Mouse (Mus musculus) heart, embryonic 11.5 days (tissue): ENCODE data around the gene Akt1. TPM values are rescaled to one million over a fixed set of nuclear protein-coding genes. Genes with fewer than 3 reads are reported as not detected.

Source experiments
- ATAC-seq: fragments of 200-750 bp; cut with Nextera tagmentation; replicated peaks from 2 replicates; pipeline ENCODE4 v1.8.0; 2017; ENCODE audit warnings: moderate library complexity; ENCODE audit not compliant: insufficient number of reproducible peaks, low FRiP score, low TSS enrichment
- H3K27ac ChIP-seq: fragments of 300-500 bp; sonication (generic); 2 replicates; pipeline ENCODE4 v1.5.1; 2014; ENCODE audit warnings: mild to moderate bottlenecking, low read depth, low read length
- H3K27me3 ChIP-seq: fragments of 300-500 bp; sonication (generic); 2 replicates; pipeline ENCODE4 v1.6.1; 2014; ENCODE audit warnings: mild to moderate bottlenecking, low read length, mixed read lengths; ENCODE audit not compliant: control insufficient read depth, insufficient read depth
- H3K36me3 ChIP-seq: fragments of 300-500 bp; sonication (generic); 2 replicates; pipeline ENCODE4 v1.6.1; 2014; ENCODE audit warnings: mild to moderate bottlenecking, low read length, moderate library complexity, mixed read lengths; ENCODE audit not compliant: control insufficient read depth, insufficient read depth
- H3K4me1 ChIP-seq: fragments of 300-500 bp; sonication (generic); 2 replicates; pipeline ENCODE4 v1.6.1; 2014; ENCODE audit warnings: low read length; ENCODE audit not compliant: control insufficient read depth, insufficient read depth
- H3K4me2 ChIP-seq: fragments of 300-500 bp; sonication (generic); 2 replicates; pipeline ENCODE4 v1.6.1; 2014; ENCODE audit warnings: mild to moderate bottlenecking, moderate library complexity
- H3K4me3 ChIP-seq: fragments of 300-500 bp; sonication (generic); 2 replicates; pipeline ENCODE4 v1.5.1; 2014; ENCODE audit warnings: low read depth, low read length
- H3K9ac ChIP-seq: fragments of 300-500 bp; sonication (generic); 2 replicates; pipeline ENCODE4 v1.6.1; 2014; ENCODE audit warnings: mild to moderate bottlenecking, low read depth, low read length, moderate library complexity
- H3K9me3 ChIP-seq: fragments of 300-500 bp; sonication (generic); replicated peaks from 2 replicates; pipeline ENCODE4 v1.6.1; 2016; ENCODE audit warnings: low read length; ENCODE audit not compliant: control insufficient read depth
- WGBS: fragments of 180-500 bp; shearing (Covaris S2); extraction: QIAGEN DNeasy Blood & Tissue Kit; methylation state at CpG from one replicate; pipeline ENCODE4 v1.1.7; 2014; ENCODE audit not compliant: insufficient replicate concordance; 5-methylcytosine and 5-hydroxymethylcytosine counted together
- polyA plus RNA-seq: library from polyadenylated mRNA; unstranded; fragments of >200 nt; fragmentation: Nextera tagmentation; extraction: Ambion mirVana; gene quantifications from 2 replicates; pipeline ENCODE4 v1.2.1, GENCODE M21; 2014

The Akt1 gene
- polyA plus RNA-seq, 1 experiment from 2014 or later = 94.2 TPM

GRCm38 (mm10) chr12:112667619-112668297, 6.9 kb downstream of the Akt1 start:
- ATAC-seq = no peak
- no peaks in the 10 kb centered on the region for H3K27me3 ChIP-seq
- no peaks in the 10 kb centered on the region for H3K9me3 ChIP-seq
- H3K36me3 ChIP-seq = peaks cover 28% of the 10 kb centered on the region; the same call in 1 of the 2 replicates
- H3K9ac ChIP-seq = peak overlapping the region; percentile 23; the same call in 1 of the 2 replicates
- H3K4me1 ChIP-seq = peaks cover 88% of the 10 kb centered on the region
- no peak overlapping the region for H3K4me2 ChIP-seq
- H3K4me3 ChIP-seq = no peak overlapping the region
- H3K27ac ChIP-seq = no peak overlapping the region
- 75% methylated on average over 10 of the region's 10 CpGs for WGBS

- Histone ChIP-seq H3K4me2 (no peak overlapping the region), H3K9ac (peak overlapping the region; percentile 53), H3K27me3 (no peaks in the 10 kb centered on the region), H3K36me3 (peaks cover 34% of the 10 kb centered on the region), H3K4me3 (no peak overlapping the region), H3K27ac (peak overlapping the region; percentile 60), H3K9me3 (no peaks in the 10 kb centered on the region), H3K4me1 (peaks cover 88% of the 10 kb centered on the region)
- no peak for ATAC-seq
- 87% methylated on average over 9 of the region's 9 CpGs for WGBS
Measured at GRCm38 (mm10) chr12:112665881-112666544, 8.7 kb downstream of the Akt1 start.

- peak overlapping the region; percentile 59 for H3K9ac ChIP-seq
- H3K27me3 ChIP-seq = no peaks in the 10 kb centered on the region
- peak overlapping the region; percentile 29; the same call in 1 of the 2 replicates for H3K4me2 ChIP-seq
- no peak overlapping the region for H3K4me3 ChIP-seq
- H3K27ac ChIP-seq = peak overlapping the region; percentile 60
- H3K9me3 ChIP-seq = no peaks in the 10 kb centered on the region
- WGBS = 52% methylated on average over 18 of the region's 18 CpGs
- no peak for ATAC-seq
- H3K4me1 ChIP-seq = peaks cover 88% of the 10 kb centered on the region
- peaks cover 31% of the 10 kb centered on the region for H3K36me3 ChIP-seq
Measured at GRCm38 (mm10) chr12:112665445-112665844, 9.2 kb downstream of the Akt1 start.

- no peak overlapping the region for H3K4me2 ChIP-seq
- 75% methylated on average over 5 of the region's 5 CpGs for WGBS
- no peak overlapping the region for H3K4me3 ChIP-seq
- H3K27ac ChIP-seq = peak overlapping the region; percentile 60; the same call in 1 of the 2 replicates
- peaks cover 27% of the 10 kb centered on the region for H3K36me3 ChIP-seq
- no peaks in the 10 kb centered on the region for H3K27me3 ChIP-seq
- ATAC-seq = no peak
- peak overlapping the region; percentile 22 for H3K9ac ChIP-seq
- no peaks in the 10 kb centered on the region for H3K9me3 ChIP-seq
- H3K4me1 ChIP-seq = peaks cover 86% of the 10 kb centered on the region
Measured at GRCm38 (mm10) chr12:112664656-112665055, 10.0 kb downstream of the Akt1 start.

- Histone ChIP-seq H3K27me3 (no peaks in the 10 kb centered on the region), H3K9ac (peak overlapping the region; percentile 23; the same call in 1 of the 2 replicates), H3K4me1 (peaks cover 84% of the 10 kb centered on the region), H3K36me3 (peaks cover 32% of the 10 kb centered on the region), H3K4me2 (no peak overlapping the region), H3K27ac (no peak overlapping the region), H3K4me3 (no peak overlapping the region), H3K9me3 (no peaks in the 10 kb centered on the region)
- no peak for ATAC-seq
- WGBS = 63% methylated on average over 2 of the region's 2 CpGs
Measured at GRCm38 (mm10) chr12:112664124-112664523, 10.6 kb downstream of the Akt1 start.

- Histone ChIP-seq H3K9ac (peak overlapping the region; percentile 23), H3K4me3 (no peak overlapping the region), H3K4me1 (peaks cover 82% of the 10 kb centered on the region), H3K36me3 (peaks cover 35% of the 10 kb centered on the region), H3K9me3 (no peaks in the 10 kb centered on the region), H3K27ac (no peak overlapping the region), H3K4me2 (no peak overlapping the region), H3K27me3 (no peaks in the 10 kb centered on the region)
- 90% methylated on average over 12 of the region's 12 CpGs for WGBS
- ATAC-seq = no peak
Measured at GRCm38 (mm10) chr12:112663716-112664115, 11.0 kb downstream of the Akt1 start.

- no peak overlapping the region; the same call in 1 of the 2 replicates for H3K9ac ChIP-seq
- H3K4me3 ChIP-seq = no peak overlapping the region
- H3K27ac ChIP-seq = no peak overlapping the region
- H3K27me3 ChIP-seq = no peaks in the 10 kb centered on the region
- 84% methylated on average over 11 of the region's 11 CpGs for WGBS
- peaks cover 35% of the 10 kb centered on the region for H3K36me3 ChIP-seq
- ATAC-seq = no peak
- H3K4me1 ChIP-seq = peaks cover 78% of the 10 kb centered on the region
- H3K4me2 ChIP-seq = no peak overlapping the region
- H3K9me3 ChIP-seq = no peaks in the 10 kb centered on the region
Measured at GRCm38 (mm10) chr12:112663303-112663702, 11.4 kb downstream of the Akt1 start.

GRCm38 (mm10) chr12:112661851-112662250, 12.8 kb downstream of the Akt1 start:
- Histone ChIP-seq H3K4me2 (peak overlapping the region; percentile 40; the same call in 1 of the 2 replicates), H3K4me3 (no peak overlapping the region), H3K27me3 (no peaks in the 10 kb centered on the region), H3K9ac (peak overlapping the region; percentile 30), H3K36me3 (peaks cover 41% of the 10 kb centered on the region), H3K27ac (peak overlapping the region; percentile 92), H3K9me3 (no peaks in the 10 kb centered on the region), H3K4me1 (peaks cover 64% of the 10 kb centered on the region)
- 77% methylated on average over 9 of the region's 9 CpGs for WGBS
- ATAC-seq = no peak
